Comparison of ENCODE assay signal across 8 mouse cellular contexts in the genomic region with DNA sequence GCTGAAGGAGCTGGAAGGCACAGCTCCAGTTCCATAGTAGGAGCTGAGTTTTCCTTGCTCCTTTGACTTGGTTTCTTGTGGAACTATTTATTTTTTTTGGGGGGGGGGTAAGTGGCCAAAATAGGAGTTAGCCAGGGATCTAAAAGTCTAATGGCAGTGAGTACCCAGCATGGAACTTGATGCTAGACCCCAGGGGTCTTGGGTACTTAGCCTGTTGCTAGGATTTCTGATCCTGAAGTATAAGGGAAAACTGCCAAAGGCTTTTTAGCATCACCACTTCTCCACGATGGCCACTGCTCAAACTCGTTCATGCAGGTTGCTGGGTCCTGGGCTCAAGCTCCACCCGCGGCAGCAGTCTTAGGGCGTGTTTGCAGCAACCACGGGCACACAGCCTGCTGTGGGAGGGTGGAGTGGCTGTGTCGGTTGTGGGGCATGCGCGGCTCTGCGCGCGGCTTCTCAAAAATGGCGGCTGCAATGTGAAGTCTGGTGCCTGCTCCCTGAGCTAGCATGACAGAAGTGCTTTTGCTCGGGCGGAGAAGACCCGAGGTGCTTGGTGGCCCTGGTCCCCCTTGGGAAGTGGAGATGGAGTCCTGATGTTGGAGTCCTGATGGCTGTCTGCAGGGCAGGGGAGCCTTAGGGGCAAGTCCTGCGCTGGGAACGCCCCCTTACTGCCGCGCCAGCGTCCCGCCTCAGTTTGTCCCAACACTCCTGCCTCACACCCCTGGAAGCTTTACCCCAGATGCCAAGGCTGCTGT. TPM values are rescaled to one million over a fixed set of nuclear protein-coding genes. Genes with fewer than 3 reads are reported as not detected.
DNase-seq lines count a peak whose midpoint lies in the region; ATAC-seq lines count a peak whose summit lies in the region.

No protein-coding gene starts in this region.

- H3K9ac ChIP-seq in intestine, embryonic 16.5 days (ENCODE audit: low read depth, low read length): peak overlapping the region; percentile 72

- H3K36me3 ChIP-seq in intestine, embryonic 16.5 days (ENCODE audit: control insufficient read depth, insufficient read depth, low read length): no peaks in the 10 kb centered on the region

- peak overlapping the region; percentile 64 for H3K4me2 ChIP-seq in intestine, embryonic 16.5 days (ENCODE audit: low read depth, low read length)

- no peaks in the 10 kb centered on the region for H3K9me3 ChIP-seq in intestine, embryonic 16.5 days (ENCODE audit: control insufficient read depth, low read length)

- intact Hi-C loops in gastrocnemius, postnatal 36 days (cut with DNase I): no loop called here
- intact Hi-C loops in left cerebral cortex, postnatal 25 days (cut with DNase I): no loop called here

- H3K4me3 ChIP-seq in intestine, embryonic 16.5 days (ENCODE audit: low read length): peak overlapping the region; percentile 60

- 20% methylated on average over 19 of the region's 22 CpGs for WGBS in intestine, embryonic 16.5 days

- H3K27me3 ChIP-seq in intestine, embryonic 16.5 days (replicated peaks; ENCODE audit: control insufficient read depth, insufficient read depth, low read length): peaks cover 4% of the 10 kb centered on the region; the same call in 1 of the 2 replicates

- H3K27ac ChIP-seq in intestine, embryonic 16.5 days (ENCODE audit: low read length): no peak overlapping the region

- ATAC-seq in intestine, embryonic 16.5 days: peak; percentile 98
- peak; percentile 100 for ATAC-seq in megakaryocyte-erythroid progenitor cell, adult 5-6 weeks (replicated peaks; ENCODE audit: low FRiP score, low TSS enrichment, poor library complexity, severe bottlenecking)
- no peak for ATAC-seq in monocyte, adult 5-6 weeks (replicated peaks; ENCODE audit: insufficient number of reproducible peaks, low FRiP score, low TSS enrichment, poor library complexity, severe bottlenecking)

- peak; percentile 66 for DNase-seq in adrenal gland, postnatal 10 days
- peak; percentile 22 for DNase-seq in embryo, embryonic 11.5 days (ENCODE audit: low read depth, low spot score)
- DNase-seq in gastrocnemius, postnatal 36 days: peak; percentile 18 to 23
- DNase-seq in left cerebral cortex, postnatal 25 days (ENCODE audit: low spot score in 2 of 2): peak; percentile 54 to 57
- peak; percentile 2 for DNase-seq in skeletal muscle tissue, adult 2 months (ENCODE audit: low read depth, low spot score)

- H3K4me1 ChIP-seq in intestine, embryonic 16.5 days (ENCODE audit: control insufficient read depth, insufficient read depth, low read length): no peaks in the 10 kb centered on the region

RNA-seq across cellular contexts. Expression of a gene that starts 45.5 kb away (rescaled TPM):
- 1 to 10 TPM; 1.8 to 2.1 TPM for total RNA-seq in adrenal gland, postnatal 10 days (2021)
- under 1 TPM; 0.18 to 0.54 TPM for total RNA-seq in gastrocnemius, postnatal 36 days (2021)
- 1.6 and 2.0 TPM in 2 replicates for polyA plus RNA-seq in intestine, embryonic 16.5 days (2015; fragmentation: Nextera tagmentation; extraction: Ambion mirVana)
- 1 to 10 TPM in 1 of 2 experiments, under 1 TPM in 1; 0.48 to 1.5 TPM for total RNA-seq in left cerebral cortex, postnatal 25 days (2021)
- total RNA-seq in megakaryocyte-erythroid progenitor cell, adult 5-6 weeks (2014; fragmentation: Nextera tagmentation): 7.5 and 9.7 TPM in 2 replicates
- 4.7 and 7.1 TPM in 2 replicates for total RNA-seq in megakaryocyte-erythroid progenitor cell, adult 5-6 weeks (2017)
- total RNA-seq in monocyte, adult 5-6 weeks (2017): not detected in 3 replicates

Comparison
In these comparisons a context has a peak if more than half of its experiments do, and no peak if none do; other contexts are left out.
1. DNase-seq: peak in every context shown above with its lines; median percentile 66 in adrenal gland, postnatal 10 days; 56 in left cerebral cortex, postnatal 25 days; 22 in embryo, embryonic 11.5 days; 20 in gastrocnemius, postnatal 36 days; 2 in skeletal muscle tissue, adult 2 months.